Mouse (Mus musculus): Measurements from ENCODE around the gene Cyp3a16.
"Not testable (repeated sequence)": the region's sequence is repeated elsewhere in the genome, so short reads cannot be mapped to it uniquely, and the experiment has no call there.

Cyp3a16 gene

DNA sequence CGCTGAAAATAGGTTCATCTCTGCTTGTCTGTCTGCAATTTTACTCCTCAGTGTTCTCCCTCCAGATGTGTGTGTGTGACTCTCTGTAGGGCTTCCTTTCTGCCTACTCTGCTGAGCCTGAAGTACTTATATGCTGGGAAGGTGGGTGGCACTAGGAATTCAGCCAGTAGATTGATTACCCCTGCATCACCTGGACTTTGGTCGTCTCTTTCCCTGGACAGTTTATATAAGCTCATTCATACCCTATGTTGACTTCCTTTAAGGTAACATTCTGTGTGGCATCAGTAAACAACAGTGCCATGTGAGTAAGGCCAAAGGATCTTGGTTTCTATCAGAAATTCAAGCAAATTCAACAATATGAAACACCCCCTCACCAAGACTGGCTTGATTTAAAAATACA, at the start of gene Cyp3a16:
Gene Cyp3a16 (minus strand): TSS at position 101 of the 400 bp plus-strand sequence.
- DNase-seq (ENCODE audit: low read depth, low spot score): not testable (repeated sequence)

DNA sequence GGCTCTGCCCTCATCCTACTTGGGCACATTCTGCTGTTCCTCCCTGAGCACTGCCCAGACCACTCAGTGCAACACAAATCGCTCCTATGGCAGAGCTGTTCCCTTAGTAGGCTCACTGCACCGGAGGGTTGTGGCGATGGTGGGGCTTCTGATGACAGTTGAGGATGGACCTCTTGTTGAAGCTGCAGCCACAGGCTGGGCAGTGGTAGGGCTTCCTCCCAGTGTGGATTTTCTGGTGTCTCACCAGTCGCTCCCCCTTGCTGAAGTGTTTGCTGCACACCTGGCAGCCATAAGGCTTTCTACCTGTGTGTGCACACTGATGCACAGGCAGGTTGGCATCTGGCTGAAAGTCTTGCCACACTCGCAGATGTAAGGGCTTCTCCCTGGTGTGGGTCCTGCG, 20.8 kb upstream of the Cyp3a16 start:
- DNase-seq (ENCODE audit: low read depth, low spot score): no peak

DNA sequence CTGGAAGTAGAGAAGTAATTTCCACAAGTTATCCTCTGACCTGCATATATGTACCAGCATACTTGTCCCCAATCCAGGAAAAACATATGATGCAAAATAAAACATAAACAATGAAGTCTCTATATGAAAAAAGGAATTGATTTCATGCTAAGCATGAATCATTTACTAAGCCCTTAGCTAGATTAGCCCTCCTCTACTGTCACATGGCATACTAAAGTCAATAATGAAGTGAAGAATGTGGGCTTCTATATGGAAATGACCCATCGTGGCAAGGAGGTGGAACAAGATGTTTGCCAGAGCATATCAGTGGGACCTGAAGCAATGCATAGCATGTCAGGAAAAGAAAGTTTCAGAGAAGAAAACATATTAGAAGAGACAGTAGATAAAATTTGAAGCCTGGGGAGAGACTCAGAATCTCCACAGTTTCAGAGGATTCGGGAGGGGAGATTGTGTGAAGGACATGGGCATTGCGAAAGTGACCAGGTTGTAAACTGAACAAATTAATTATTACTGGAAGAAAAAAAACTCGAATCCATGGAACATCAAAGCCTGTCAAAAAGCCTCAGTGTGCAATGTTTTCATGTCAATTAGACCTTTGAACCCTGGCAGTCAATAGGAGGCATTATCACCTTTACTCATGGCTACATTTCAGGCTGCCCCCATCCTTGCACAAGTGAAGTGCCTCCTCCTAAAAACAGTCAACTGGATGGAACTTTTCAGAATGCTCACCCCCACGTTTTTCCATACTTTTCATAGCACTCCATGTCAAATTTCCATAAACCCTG, 5.0 kb downstream of the Cyp3a16 start:
- no peak for DNase-seq (ENCODE audit: low read depth, low spot score)

DNA sequence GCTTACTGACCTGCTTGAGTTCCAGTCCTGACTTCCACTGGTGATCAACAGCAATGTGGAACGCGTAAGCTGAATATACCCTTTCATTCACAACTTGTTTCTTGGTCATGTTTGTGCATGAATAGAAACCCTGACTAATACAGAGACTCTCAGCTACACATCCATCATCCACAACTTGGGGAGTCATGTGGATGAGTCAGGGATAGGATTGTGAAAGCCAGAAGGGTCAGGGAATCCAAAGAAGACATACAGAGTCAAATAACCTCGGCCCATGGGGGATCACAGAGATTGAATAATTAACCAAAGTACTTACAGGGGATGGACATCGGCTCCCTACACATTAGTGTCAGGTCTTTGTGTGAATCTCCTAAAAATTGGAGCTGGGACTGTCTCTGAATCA, 7.2 kb downstream of the Cyp3a16 start:
- no peak for DNase-seq (ENCODE audit: low read depth, low spot score)

DNA sequence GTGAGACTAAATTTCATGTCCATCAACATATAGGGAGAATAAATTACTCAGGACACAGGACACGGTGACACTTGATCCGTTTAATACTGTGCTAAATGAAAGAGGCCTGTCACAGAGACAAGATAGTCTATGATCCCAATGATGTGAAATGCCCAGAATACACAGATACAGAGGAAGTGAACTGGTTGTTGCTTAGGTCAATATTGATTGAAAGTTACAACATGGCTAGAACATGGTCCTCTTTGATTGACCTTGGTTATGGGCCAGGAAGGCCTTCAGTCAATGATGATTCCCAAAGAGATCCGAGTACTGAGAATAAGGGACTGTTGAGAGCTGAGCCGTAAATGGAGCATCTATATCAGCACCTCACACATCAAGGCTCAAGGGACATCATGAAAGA, 15.1 kb downstream of the Cyp3a16 start:
- no peak for DNase-seq (ENCODE audit: low read depth, low spot score)

DNA sequence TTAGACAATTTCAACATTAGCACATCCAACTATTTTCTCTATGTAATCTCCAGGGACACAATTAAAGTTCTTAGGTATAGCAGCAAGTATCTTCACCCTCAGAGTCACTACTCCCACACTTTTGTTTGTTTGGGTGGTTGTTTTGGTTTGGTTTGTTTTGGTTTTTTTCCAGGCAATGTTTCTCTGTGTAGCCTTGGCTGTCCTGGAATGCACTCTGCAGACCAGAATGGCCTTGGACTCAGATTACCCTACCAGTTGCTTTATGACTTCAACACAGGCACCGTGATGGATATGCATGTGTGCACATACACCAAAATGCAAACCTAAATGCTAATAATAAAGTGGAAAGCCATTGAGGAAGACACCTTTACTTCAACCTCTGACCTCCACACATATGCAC, 35.8 kb downstream of the Cyp3a16 start:
- no peak for DNase-seq (ENCODE audit: low read depth, low spot score)

DNA sequence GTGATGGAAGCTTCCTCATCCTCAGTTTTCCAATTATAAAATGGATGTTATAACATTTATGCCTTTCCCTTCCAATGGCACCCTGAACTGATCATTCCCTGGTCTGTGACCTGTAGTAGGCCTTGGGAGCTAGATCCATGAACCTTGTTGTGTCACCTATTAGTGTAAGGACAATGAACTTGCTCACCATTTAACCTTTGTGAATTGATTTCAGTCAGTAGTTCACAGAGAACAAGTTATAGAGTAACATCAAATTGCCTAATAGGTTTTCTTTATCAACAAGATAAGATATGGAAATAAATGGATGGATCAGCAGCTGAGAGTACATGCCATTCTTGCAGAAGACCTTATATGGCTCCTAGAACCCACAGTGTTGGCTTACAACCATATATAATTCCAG, 38.5 kb downstream of the Cyp3a16 start:
- DNase-seq (ENCODE audit: low read depth, low spot score): no peak

DNA sequence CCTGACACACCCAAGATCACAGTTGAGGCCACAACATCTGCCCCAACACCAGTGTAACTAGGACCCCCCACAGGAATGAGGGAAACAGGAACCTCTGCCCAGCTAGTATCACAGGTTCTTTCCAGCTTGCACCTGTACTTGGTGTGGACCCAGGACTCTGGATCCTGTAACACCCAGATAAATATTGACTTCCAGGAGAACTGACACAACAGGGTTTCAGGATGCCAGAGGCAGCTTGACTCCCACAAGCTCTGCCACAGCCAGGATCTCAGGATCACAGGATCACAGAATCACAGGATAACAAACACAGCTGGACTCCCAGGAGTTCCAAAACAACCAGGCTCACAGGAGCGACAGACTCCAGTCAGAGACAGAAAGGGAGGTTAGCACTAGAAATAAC, 47.2 kb downstream of the Cyp3a16 start:
- no peak for DNase-seq (ENCODE audit: low read depth, low spot score)

DNA sequence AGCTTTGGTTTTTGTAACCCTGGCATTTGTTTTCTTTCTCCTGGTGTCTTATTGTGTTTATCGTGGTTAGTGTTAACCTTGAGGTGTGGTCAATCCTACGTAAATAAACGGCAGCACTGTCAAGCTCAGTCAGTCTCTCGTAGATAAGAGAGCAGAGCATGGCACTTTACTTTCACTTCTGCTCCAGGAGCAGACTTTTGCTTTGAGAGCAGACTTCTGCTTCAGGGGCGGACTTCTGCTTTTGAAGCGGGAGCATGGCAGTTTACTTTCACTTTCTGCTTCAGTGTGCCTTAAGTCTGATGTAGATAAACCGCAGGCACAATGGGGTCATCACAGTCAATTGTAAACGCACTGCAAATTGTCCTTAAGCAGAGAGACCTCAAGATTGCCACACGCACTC, 54.1 kb downstream of the Cyp3a16 start:
- not testable (repeated sequence) for DNase-seq (ENCODE audit: low read depth, low spot score)

All from ES-CJ7 (cell line).